Mouse (Mus musculus) MEL (cell line): Measurements from ENCODE around the gene Flad1. TPM values are rescaled to one million over a fixed set of nuclear protein-coding genes. Genes with fewer than 3 reads are reported as not detected.
"Not testable (repeated sequence)": the region's sequence is repeated elsewhere in the genome, so short reads cannot be mapped to it uniquely, and the experiment has no call there.

Source experiments
- DNase-seq: peaks from one replicate; pipeline ENCODE4 v3.0.0; 2011; ENCODE audit warnings: low read depth, low spot score
- H3K27ac ChIP-seq: 2 replicates; pipeline ENCODE4 v1.5.1; 2012; ENCODE audit warnings: low read depth, mild to moderate bottlenecking, control low read depth, low read length, moderate library complexity; ENCODE audit not compliant: control insufficient read depth
- H3K27me3 ChIP-seq, 2 experiments: fragments of 150-350 bp in 1 of 2; sonication (generic) in 1 of 2; 2 replicates each; pipeline ENCODE4 v1.6.1; 2012; ENCODE audit warnings: low read length in 2 of 2, mild to moderate bottlenecking in 2 of 2, improper control_type of control experiment in 1 of 2, moderate library complexity in 1 of 2; ENCODE audit not compliant: insufficient read depth in 2 of 2, control insufficient read depth in 1 of 2
- H3K36me3 ChIP-seq, 2 experiments: 2 replicates each; pipeline ENCODE4 v1.6.1; 2012 to 2014; ENCODE audit warnings: low read length in 2 of 2, improper control_type of control experiment in 1 of 2, inconsistent platforms in 1 of 2, mild to moderate bottlenecking in 1 of 2; ENCODE audit not compliant: insufficient read depth in 2 of 2, control insufficient read depth in 1 of 2
- H3K4me1 ChIP-seq, 2 experiments: fragments of 150-350 bp in 1 of 2; sonication (generic) in 1 of 2; 2 replicates each; pipeline ENCODE4 v1.6.1; 2012; ENCODE audit warnings: low read length in 2 of 2, improper control_type of control experiment in 1 of 2, mild to moderate bottlenecking in 1 of 2; ENCODE audit not compliant: insufficient read depth in 2 of 2, control insufficient read depth in 1 of 2
- H3K4me3 ChIP-seq, 2 experiments: fragments of 150-350 bp in 1 of 2; sonication (generic) in 1 of 2; 2 replicates each; pipeline ENCODE4 v1.5.1; 2012; ENCODE audit warnings: low read depth in 2 of 2, low read length in 2 of 2, mild to moderate bottlenecking in 2 of 2, moderate library complexity in 2 of 2, control low read depth in 1 of 2, improper control_type of control experiment in 1 of 2; ENCODE audit not compliant: control insufficient read depth in 1 of 2, insufficient read depth in 1 of 2
- H3K79me2 ChIP-seq: 2 replicates; pipeline ENCODE4 v1.6.1; 2012; ENCODE audit warnings: mild to moderate bottlenecking, low read length, moderate library complexity; ENCODE audit not compliant: control insufficient read depth, poor library complexity, insufficient read depth
- H3K9ac ChIP-seq: 2 replicates; pipeline ENCODE4 v1.6.1; 2012; ENCODE audit warnings: low read depth, mild to moderate bottlenecking, control low read depth, low read length, moderate library complexity; ENCODE audit not compliant: control insufficient read depth, poor library complexity, severe bottlenecking
- H3K9me3 ChIP-seq: fragments of 150-350 bp; sonication (generic); replicated peaks from 2 replicates; pipeline ENCODE4 v1.6.1; 2012; ENCODE audit warnings: mild to moderate bottlenecking, low read length, improper control_type of control experiment, moderate library complexity; ENCODE audit not compliant: insufficient read depth
- BHLHE40 ChIP-seq: IDR thresholded peaks from 2 replicates; pipeline ENCODE4 v1.6.1; 2012; ENCODE audit warnings: low read depth, mild to moderate bottlenecking, inconsistent platforms, low read length, improper control_type of control experiment, borderline replicate concordance
- CHD2 ChIP-seq: IDR thresholded peaks from 2 replicates; pipeline ENCODE4 v1.6.1; 2011; ENCODE audit warnings: low read length, improper control_type of control experiment
- CTCF ChIP-seq, 3 experiments: IDR thresholded peaks in 2 of 3; conservative IDR thresholded peaks in 1 of 3; 2 replicates each; pipeline ENCODE4 v1.5.1; 2011 to 2012; ENCODE audit warnings: low read length in 3 of 3, low read depth in 2 of 3, mild to moderate bottlenecking in 2 of 3, improper control_type of control experiment in 1 of 3, inconsistent platforms in 1 of 3, mixed read lengths in 1 of 3, moderate library complexity in 1 of 3; ENCODE audit not compliant: control insufficient read depth in 1 of 3, insufficient read depth in 1 of 3, poor library complexity in 1 of 3, severe bottlenecking in 1 of 3
- ELF1 ChIP-seq: IDR thresholded peaks from 2 replicates; pipeline ENCODE4 v1.6.1; 2014; ENCODE audit warnings: low read depth, mild to moderate bottlenecking, inconsistent platforms, low read length, improper control_type of control experiment, moderate library complexity
- EP300 ChIP-seq, 2 experiments: IDR thresholded peaks; 2 replicates each; pipeline ENCODE4 v1.6.1; 2011; ENCODE audit warnings: improper control_type of control experiment in 2 of 2, low read length in 2 of 2, low read depth in 1 of 2, mild to moderate bottlenecking in 1 of 2
- HCFC1 ChIP-seq: IDR thresholded peaks from 2 replicates; pipeline ENCODE4 v1.6.1; 2012; ENCODE audit warnings: low read depth, mild to moderate bottlenecking, inconsistent platforms, low read length, improper control_type of control experiment, moderate library complexity
- JUND ChIP-seq: IDR thresholded peaks from 2 replicates; pipeline ENCODE4 v1.6.1; 2011; ENCODE audit warnings: low read depth, mild to moderate bottlenecking, improper control_type of control experiment, low read length
- MAX ChIP-seq: IDR thresholded peaks from 2 replicates; pipeline ENCODE4 v1.6.1; 2011; ENCODE audit warnings: low read length, improper control_type of control experiment
- MAZ ChIP-seq: IDR thresholded peaks from 2 replicates; pipeline ENCODE4 v1.6.1; 2012; ENCODE audit warnings: low read depth, mild to moderate bottlenecking, inconsistent platforms, low read length, improper control_type of control experiment
- MXI1 ChIP-seq: IDR thresholded peaks from 2 replicates; pipeline ENCODE4 v1.6.1; 2011; ENCODE audit warnings: mild to moderate bottlenecking, low read depth, low read length, improper control_type of control experiment
- MYB ChIP-seq: IDR thresholded peaks from 2 replicates; pipeline ENCODE4 v1.6.1; 2011; ENCODE audit warnings: mild to moderate bottlenecking, low read depth, low read length, improper control_type of control experiment
- MYC ChIP-seq: IDR thresholded peaks from 2 replicates; pipeline ENCODE4 v1.6.1; 2011; ENCODE audit warnings: low read depth, mild to moderate bottlenecking, low read length, improper control_type of control experiment, moderate library complexity
- NELFE ChIP-seq: IDR thresholded peaks from 2 replicates; pipeline ENCODE4 v1.6.1; 2011; ENCODE audit warnings: low read depth, low read length, improper control_type of control experiment
- NRF1 ChIP-seq: IDR thresholded peaks from 2 replicates; pipeline ENCODE4 v1.6.1; 2014; ENCODE audit warnings: low read depth, mild to moderate bottlenecking, inconsistent platforms, low read length, improper control_type of control experiment, moderate library complexity; ENCODE audit not compliant: poor library complexity, insufficient read depth, severe bottlenecking
- RAD21 ChIP-seq: IDR thresholded peaks from 2 replicates; pipeline ENCODE4 v1.6.1; 2011; ENCODE audit warnings: mild to moderate bottlenecking, low read depth, low read length, improper control_type of control experiment
- SIN3A ChIP-seq: IDR thresholded peaks from 2 replicates; pipeline ENCODE4 v1.6.1; 2012; ENCODE audit warnings: low read length, improper control_type of control experiment, inconsistent platforms
- SMC3 ChIP-seq: IDR thresholded peaks from 2 replicates; pipeline ENCODE4 v1.6.1; 2011; ENCODE audit warnings: low read depth, low read length, improper control_type of control experiment
- TCF12 ChIP-seq: IDR thresholded peaks from 2 replicates; pipeline ENCODE4 v1.6.1; 2014; ENCODE audit warnings: low read depth, mild to moderate bottlenecking, inconsistent platforms, low read length, improper control_type of control experiment, moderate library complexity
- USF1 ChIP-seq: IDR thresholded peaks from 2 replicates; pipeline ENCODE4 v1.6.1; 2014; ENCODE audit warnings: low read depth, mild to moderate bottlenecking, inconsistent platforms, low read length, improper control_type of control experiment, moderate library complexity
- ZMIZ1 ChIP-seq: IDR thresholded peaks from 2 replicates; pipeline ENCODE4 v1.6.1; 2012; ENCODE audit warnings: low read depth, mild to moderate bottlenecking, inconsistent platforms, low read length, improper control_type of control experiment, moderate library complexity
- polyA plus RNA-seq, 2 experiments: library from polyadenylated mRNA; stranded (reverse) in 1 of 2; unstranded in 1 of 2; fragments of >175 nt in 1 of 2; fragments of >200 nt in 1 of 2; gene quantifications; 2 replicates each; pipeline versions ENCODE4 v1.2.1 to v1.2.4; 2012; ENCODE audit warnings: low replicate concordance in 2 of 2, low read depth in 1 of 2; ENCODE audit not compliant: insufficient read length in 2 of 2, insufficient read depth in 1 of 2, missing spikeins in 1 of 2
- total RNA-seq: library from RNA; depleted of rRNA; stranded (reverse); fragments of 300-350 nt; gene quantifications from 2 replicates; pipeline ENCODE4 v1.2.3, GENCODE M21; 2012

Gene Flad1
- total and polyA plus RNA-seq, 3 experiments = 42.9 to 54.2 TPM; not detected in 1

DNA sequence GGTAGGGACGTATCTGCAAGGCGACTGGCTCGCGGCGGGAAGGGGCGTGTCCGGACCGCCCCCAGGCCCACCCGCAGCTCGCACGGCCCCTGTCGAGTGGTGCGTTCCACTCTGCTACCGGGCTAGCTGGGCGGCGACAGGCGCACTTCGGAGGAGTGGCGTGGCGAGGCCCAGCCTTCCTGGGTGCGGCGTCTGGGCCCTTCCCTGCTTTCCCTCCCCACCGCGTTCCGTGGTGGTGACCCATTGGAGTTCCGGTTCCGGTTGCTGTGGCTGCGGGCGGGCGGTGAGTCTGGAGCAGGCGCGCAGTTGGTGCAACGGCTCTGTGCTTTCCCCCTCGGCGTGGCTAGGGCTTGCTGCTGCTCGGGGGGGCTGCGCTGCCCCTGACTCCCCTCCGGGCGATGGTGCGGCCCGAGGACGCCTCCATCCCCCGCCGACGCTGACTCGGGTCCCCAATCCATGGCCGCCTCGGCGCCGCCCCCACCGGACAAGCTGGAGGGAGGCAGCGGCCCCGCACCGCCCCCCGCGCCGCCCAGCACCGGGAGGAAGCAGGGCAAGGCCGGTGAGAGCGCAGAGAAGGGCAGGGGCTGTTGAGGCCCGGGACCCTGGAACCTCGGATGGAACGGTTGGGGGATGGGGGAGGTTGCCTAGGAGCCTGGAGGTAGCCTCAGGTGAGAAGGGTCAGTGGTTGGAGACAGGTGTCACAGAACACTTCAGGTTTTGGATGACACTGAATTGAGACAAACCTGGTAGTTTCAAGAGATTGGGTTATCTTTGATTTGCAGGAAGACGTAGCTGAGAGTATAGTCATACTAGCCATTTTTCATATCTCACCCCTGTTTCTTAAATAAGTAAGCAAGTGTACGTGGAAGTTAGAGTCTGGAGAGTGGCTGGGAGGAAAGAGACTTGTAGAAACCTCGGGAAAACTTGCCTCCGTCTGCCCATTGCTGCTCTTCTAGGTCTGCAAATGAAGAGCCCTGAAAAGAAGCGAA, 18.8 kb upstream of the Flad1 start, which contains the start of gene Pygo2 (continued):
- TF ChIP-seq EP300 (IDR thresholded peaks at IDR 0.05; ENCODE audit: low read depth in 1 of 2, low read length in 2 of 2) = peak in 1 of 2 experiments; percentile 41; a peak in 2 of 4 replicates
- TF ChIP-seq JUND = no peak
- no peak for TF ChIP-seq CHD2
- 0 out of 2 replicates have a peak, but pooled peaks have one; percentile 47 for TF ChIP-seq MYC
- peak; percentile 91 for TF ChIP-seq NELFE
- TF ChIP-seq NRF1 = peak; percentile 60
- TF ChIP-seq ELF1 = peak; percentile 87
- peak; percentile 62 for TF ChIP-seq MXI1
- no peak for TF ChIP-seq MYB
- peak; percentile 79 for TF ChIP-seq SIN3A
- no peak for TF ChIP-seq CTCF (IDR thresholded peaks at IDR 0.05 in 2 of 3, conservative IDR thresholded peaks at IDR 0.05 in 1 of 3; ENCODE audit: control insufficient read depth in 1 of 3, insufficient read depth in 1 of 3, low read depth in 2 of 3, low read length in 3 of 3, poor library complexity in 1 of 3, severe bottlenecking in 1 of 3)
- TF ChIP-seq BHLHE40 = 0 out of 2 replicates have a peak, but pooled peaks have one; percentile 4
- TF ChIP-seq TCF12 = peak; percentile 70
- 0 out of 2 replicates have a peak, but pooled peaks have one; percentile 25 for TF ChIP-seq USF1
- TF ChIP-seq MAX = peak; percentile 59
- TF ChIP-seq ZMIZ1 = peak; percentile 93
- TF ChIP-seq HCFC1 = peak; percentile 86
- no peak for TF ChIP-seq RAD21
- TF ChIP-seq SMC3 = no peak
- TF ChIP-seq MAZ = peak; percentile 89; the same call in 1 of the 2 replicates

DNA sequence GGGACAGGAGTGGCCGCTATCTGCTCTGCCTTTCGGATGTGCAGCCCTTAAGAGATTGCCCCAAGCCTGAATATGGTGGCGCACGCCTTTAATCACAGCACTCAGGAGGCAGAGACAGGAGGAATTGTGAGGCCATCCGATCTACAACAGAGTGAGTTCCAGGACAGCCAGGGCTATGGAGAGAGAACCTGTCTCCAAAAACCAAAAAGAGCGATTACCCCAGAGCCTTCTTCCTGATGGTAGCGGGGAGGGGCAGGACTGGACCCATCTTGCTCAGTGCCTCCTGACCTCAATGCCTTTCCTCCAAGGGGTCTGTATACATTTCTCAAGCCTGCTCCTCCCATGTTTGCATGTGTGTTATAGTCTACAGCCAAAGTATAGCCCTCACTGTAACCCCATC, 17.4 kb upstream of the Flad1 start:
- H3K4me3 ChIP-seq, DNase-seq, H3K9me3 ChIP-seq, H3K27ac ChIP-seq, H3K27me3 ChIP-seq, H3K9ac ChIP-seq: not testable (repeated sequence)
- Histone ChIP-seq H3K79me2 (peaks cover 14% of the 10 kb centered on the region), H3K36me3 (peaks cover 6 to 20% of the 10 kb centered on the region in 2 experiments), H3K4me1 (peaks cover 13 to 16% of the 10 kb centered on the region in 2 experiments)
